Mouse (Mus musculus): Measurements from ENCODE around the gene Rgs11.
"Not testable (repeated sequence)": the region's sequence is repeated elsewhere in the genome, so short reads cannot be mapped to it uniquely, and the experiment has no call there.

Rgs11 gene

GRCm38 (mm10) chr17:26202737-26203136 lies at the start of gene Rgs11:
Gene Rgs11 (plus strand): TSS chr17:26202951.
- peak; percentile 33 for DNase-seq (ENCODE audit: extremely low spot score, low spot score)

- DNase-seq (ENCODE audit: extremely low spot score, low spot score): no peak
These were observed 40.0 kb upstream of the Rgs11 start for GRCm38 (mm10) chr17:26162736-26163135.

- no peak for DNase-seq (ENCODE audit: extremely low spot score, low spot score)
These were observed 34.7 kb upstream of the Rgs11 start for GRCm38 (mm10) chr17:26168039-26168438.

- DNase-seq (ENCODE audit: extremely low spot score, low spot score): not testable (repeated sequence)
These were observed 27.5 kb upstream of the Rgs11 start for GRCm38 (mm10) chr17:26175248-26175647.

- no peak for DNase-seq (ENCODE audit: extremely low spot score, low spot score)
These were observed 24.1 kb upstream of the Rgs11 start for GRCm38 (mm10) chr17:26178611-26179010.

GRCm38 (mm10) chr17:26181179-26181578 lies 21.6 kb upstream of the Rgs11 start:
- no peak for DNase-seq (ENCODE audit: extremely low spot score, low spot score)

- DNase-seq (ENCODE audit: extremely low spot score, low spot score): no peak
These were observed 15.2 kb upstream of the Rgs11 start for GRCm38 (mm10) chr17:26187592-26187991.

- DNase-seq (ENCODE audit: extremely low spot score, low spot score): no peak
These were observed 14.5 kb upstream of the Rgs11 start for GRCm38 (mm10) chr17:26188091-26188805.

- not testable (repeated sequence) for DNase-seq (ENCODE audit: extremely low spot score, low spot score)
These were observed 11.3 kb upstream of the Rgs11 start for GRCm38 (mm10) chr17:26191486-26191885.

- no peak for DNase-seq (ENCODE audit: extremely low spot score, low spot score)
These were observed 10.1 kb upstream of the Rgs11 start for GRCm38 (mm10) chr17:26192481-26193190.

- DNase-seq (ENCODE audit: extremely low spot score, low spot score): no peak
These were observed 3.9 kb upstream of the Rgs11 start, which contains the start of gene Pdia2 for GRCm38 (mm10) chr17:26198892-26199291. Gene Pdia2 (minus strand): TSS chr17:26199087.

- DNase-seq (ENCODE audit: extremely low spot score, low spot score): peak; percentile 37
These were observed 1.7 kb upstream of the Rgs11 start for GRCm38 (mm10) chr17:26200831-26201705.

- peak; percentile 22 for DNase-seq (ENCODE audit: extremely low spot score, low spot score)
These were observed 753 bp upstream of the Rgs11 start for GRCm38 (mm10) chr17:26201998-26202397.

- peak; percentile 34 for DNase-seq (ENCODE audit: extremely low spot score, low spot score)
These were observed 615 bp downstream of the Rgs11 start for GRCm38 (mm10) chr17:26203321-26203811.

GRCm38 (mm10) chr17:26204766-26205165 lies 2.0 kb downstream of the Rgs11 start:
- no peak for DNase-seq (ENCODE audit: extremely low spot score, low spot score)

- no peak for DNase-seq (ENCODE audit: extremely low spot score, low spot score)
These were observed 3.6 kb downstream of the Rgs11 start for GRCm38 (mm10) chr17:26206392-26206791.

- DNase-seq (ENCODE audit: extremely low spot score, low spot score): no peak
These were observed 4.9 kb downstream of the Rgs11 start, which contains the start of gene Arhgdig for GRCm38 (mm10) chr17:26207686-26208085. Gene Arhgdig (minus strand): TSS chr17:26207786.

GRCm38 (mm10) chr17:26212241-26212640 lies 9.5 kb downstream of the Rgs11 start:
- no peak for DNase-seq (ENCODE audit: extremely low spot score, low spot score)

- DNase-seq (ENCODE audit: extremely low spot score, low spot score): no peak
These were observed 9.9 kb downstream of the Rgs11 start for GRCm38 (mm10) chr17:26212681-26213080.

GRCm38 (mm10) chr17:26221508-26221907 lies 18.8 kb downstream of the Rgs11 start:
- DNase-seq (ENCODE audit: extremely low spot score, low spot score): no peak

- DNase-seq (ENCODE audit: extremely low spot score, low spot score): no peak
These were observed 22.4 kb downstream of the Rgs11 start for GRCm38 (mm10) chr17:26225150-26225549.
